Mouse (Mus musculus): ENCODE data around the gene Tbc1d2b.

DNA sequence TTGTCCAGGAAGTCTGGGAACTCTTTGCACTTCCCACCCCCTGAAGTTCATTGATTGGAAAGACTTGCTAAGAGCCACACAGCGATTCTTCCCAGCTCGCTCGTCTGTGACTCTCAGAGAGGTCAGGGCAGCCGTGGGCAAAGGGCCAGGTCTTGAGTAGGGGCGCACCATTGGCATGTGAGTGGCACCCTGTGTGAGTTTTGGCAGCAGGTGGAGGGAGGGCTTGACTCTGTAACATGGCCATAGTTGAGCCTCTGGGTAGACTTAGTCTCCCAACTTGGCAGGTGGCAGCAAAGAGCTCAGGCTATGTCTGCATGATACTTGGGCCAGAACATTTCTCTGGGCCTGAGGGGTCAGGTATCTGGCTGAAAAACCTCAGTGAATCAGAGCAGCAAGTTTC, 104.0 kb downstream of the Tbc1d2b start:
- TF ChIP-seq POLR2A (IDR thresholded peaks at IDR 0.05; ENCODE audit: control insufficient read depth, low read depth, low read length) (no peak), CTCF (IDR thresholded peaks at IDR 0.05; ENCODE audit: control insufficient read depth, insufficient read depth, insufficient replicate concordance, low read depth, low read length) (no peak)

All from testis, adult 2 months (tissue).